Comparison of ENCODE assay signal across 10 mouse cellular contexts in genomic region chr12:9833273-9833672, GRCm38 (mm10).
DNase-seq lines count a peak whose midpoint lies in the region; ATAC-seq and TF ChIP-seq lines count a peak whose summit lies in the region.
"Had no signal": no experiment of that assay in that cellular context is flagged by ENCODE, and none has a peak within 500 bp of the region (broad histone marks: within the 10 kb centered on the region; RNA-seq: fewer than 3 reads in every experiment).

No protein-coding gene starts in this region.

- H3K27ac ChIP-seq in heart, adult 2 months = no peak overlapping the region
- H3K27ac ChIP-seq in lung, embryonic 14.5 days (ENCODE audit: low read depth) = no peak overlapping the region
- H3K27ac ChIP-seq in MEL (ENCODE audit: control insufficient read depth, low read depth, low read length) = no peak overlapping the region
- H3K27ac ChIP-seq in hindbrain, embryonic 11.5 days (ENCODE audit: low read depth, low read length) = no peak overlapping the region
- H3K27ac ChIP-seq: midbrain, embryonic 12.5 days had no signal

- DNase-seq in heart, adult 2 months = no peak
- no peak for DNase-seq in heart, adult 11 months
- no peak for DNase-seq in lung, embryonic 14.5 days
- no peak for DNase-seq in lung, postnatal 36 days
- peak; percentile 20 for DNase-seq in MEL (ENCODE audit: low read depth, low spot score)
- peak; percentile 12 for DNase-seq in embryo, embryonic 11 days
- no peak for DNase-seq in hindbrain, embryonic 11.5 days (ENCODE audit: low spot score)
- DNase-seq: lung, adult 18-20 months had no signal

- H3K9ac ChIP-seq in heart, adult 2 months (ENCODE audit: low read depth, low read length) = no peak overlapping the region
- no peak overlapping the region for H3K9ac ChIP-seq in lung, embryonic 14.5 days
- no peak overlapping the region for H3K9ac ChIP-seq in MEL (ENCODE audit: control insufficient read depth, low read depth, low read length, poor library complexity, severe bottlenecking)
- H3K9ac ChIP-seq in hindbrain, embryonic 11.5 days (ENCODE audit: low read depth, low read length) = no peak overlapping the region
- H3K9ac ChIP-seq: midbrain, embryonic 12.5 days had no signal

- no peaks in the 10 kb centered on the region for H3K79me2 ChIP-seq in heart, adult 2 months (replicated peaks; ENCODE audit: control insufficient read depth, insufficient read depth, low read length)
- no peaks in the 10 kb centered on the region for H3K79me2 ChIP-seq in MEL (ENCODE audit: control insufficient read depth, insufficient read depth, low read length, poor library complexity)

- 0 out of 2 replicates have a peak, but pooled peaks have one; percentile 4 for TF ChIP-seq CTCF in heart, adult 2 months (IDR thresholded peaks at IDR 0.05)
- TF ChIP-seq CTCF in lung, embryonic 14.5 days (IDR thresholded peaks at IDR 0.05; ENCODE audit: low read depth) = peak; percentile 29; the same call in 1 of the 2 replicates
- TF ChIP-seq CTCF in MEL (IDR thresholded peaks at IDR 0.05 in 2 of 3, conservative IDR thresholded peaks at IDR 0.05 in 1 of 3; ENCODE audit: control insufficient read depth in 1 of 3, insufficient read depth in 1 of 3, low read depth in 2 of 3, low read length in 3 of 3, poor library complexity in 1 of 3, severe bottlenecking in 1 of 3) = peak in 1 of 3 experiments; percentile 6; a peak in 1 of 6 replicates

- WGBS in heart, adult 2 months = 58% methylated on average over 3 of the region's 3 CpGs
- WGBS in lung, embryonic 14.5 days = 49% methylated on average over 3 of the region's 3 CpGs
- WGBS in hindbrain, embryonic 11.5 days = 62% methylated on average over 3 of the region's 3 CpGs

- no peak for TF ChIP-seq EP300 in heart, adult 2 months (IDR thresholded peaks at IDR 0.05; ENCODE audit: insufficient read depth, low read depth, low read length)
- TF ChIP-seq EP300 in MEL (IDR thresholded peaks at IDR 0.05; ENCODE audit: low read depth in 1 of 2, low read length in 2 of 2) = no peak

- ATAC-seq in lung, embryonic 14.5 days (ENCODE audit: insufficient read depth) = no peak
- no peak for ATAC-seq in hindbrain, embryonic 11.5 days (ENCODE audit: low FRiP score)
- ATAC-seq: hindbrain, embryonic 16.5 days had no signal

- intact Hi-C loops in heart, adult 2 months (cut with DNase I) = no loop called here

- H3K36me3 ChIP-seq in heart, adult 2 months (ENCODE audit: control insufficient read depth, insufficient read depth, low read length) = no peaks in the 10 kb centered on the region
- H3K36me3 ChIP-seq in lung, embryonic 14.5 days (ENCODE audit: insufficient read depth) = no peaks in the 10 kb centered on the region
- no peaks in the 10 kb centered on the region for H3K36me3 ChIP-seq in MEL (ENCODE audit: control insufficient read depth in 1 of 2, insufficient read depth in 2 of 2, low read length in 2 of 2)
- no peaks in the 10 kb centered on the region for H3K36me3 ChIP-seq in hindbrain, embryonic 11.5 days (ENCODE audit: control insufficient read depth, insufficient read depth, low read length)
- H3K36me3 ChIP-seq: midbrain, embryonic 12.5 days had no signal

- H3K9me3 ChIP-seq in lung, embryonic 14.5 days (ENCODE audit: low read depth, low read length) = no peaks in the 10 kb centered on the region
- no peaks in the 10 kb centered on the region for H3K9me3 ChIP-seq in MEL (replicated peaks; ENCODE audit: insufficient read depth, low read length)
- no peaks in the 10 kb centered on the region for H3K9me3 ChIP-seq in hindbrain, embryonic 11.5 days (ENCODE audit: control insufficient read depth, low read length)
- H3K9me3 ChIP-seq: midbrain, embryonic 12.5 days had no signal

- no peak overlapping the region for H3K4me2 ChIP-seq in lung, embryonic 14.5 days
- H3K4me2 ChIP-seq in hindbrain, embryonic 11.5 days (replicated peaks; ENCODE audit: low read depth, low read length) = no peak overlapping the region
- H3K4me2 ChIP-seq: midbrain, embryonic 12.5 days had no signal

- H3K4me1 ChIP-seq in heart, adult 2 months (ENCODE audit: control insufficient read depth, insufficient read depth, low read length) = no peaks in the 10 kb centered on the region
- H3K4me1 ChIP-seq in lung, embryonic 14.5 days (ENCODE audit: insufficient read depth) = no peaks in the 10 kb centered on the region
- no peaks in the 10 kb centered on the region for H3K4me1 ChIP-seq in MEL (ENCODE audit: control insufficient read depth in 1 of 2, insufficient read depth in 2 of 2, low read length in 2 of 2)
- no peaks in the 10 kb centered on the region for H3K4me1 ChIP-seq in hindbrain, embryonic 11.5 days (replicated peaks; ENCODE audit: control insufficient read depth, insufficient read depth, low read length)
- H3K4me1 ChIP-seq: midbrain, embryonic 12.5 days had no signal

- TF ChIP-seq POLR2A in heart, adult 2 months (IDR thresholded peaks at IDR 0.05; ENCODE audit: insufficient read depth, low read depth, low read length) = no peak
- no peak for TF ChIP-seq POLR2A in MEL (IDR thresholded peaks at IDR 0.05; ENCODE audit: control insufficient read depth in 1 of 2, insufficient read depth in 1 of 2, low read depth in 1 of 2, low read length in 2 of 2, poor library complexity in 1 of 2)

- H3K27me3 ChIP-seq in heart, adult 2 months (ENCODE audit: control insufficient read depth, insufficient read depth, low read length) = no peaks in the 10 kb centered on the region
- no peaks in the 10 kb centered on the region for H3K27me3 ChIP-seq in lung, embryonic 14.5 days (ENCODE audit: insufficient read depth, low read length)
- no peaks in the 10 kb centered on the region for H3K27me3 ChIP-seq in MEL (ENCODE audit: control insufficient read depth in 1 of 2, insufficient read depth in 2 of 2, low read length in 2 of 2)
- no peaks in the 10 kb centered on the region for H3K27me3 ChIP-seq in hindbrain, embryonic 11.5 days (ENCODE audit: control insufficient read depth, insufficient read depth, low read length)
- H3K27me3 ChIP-seq: midbrain, embryonic 12.5 days had no signal

- TF ChIP-seq RAD21 in MEL (IDR thresholded peaks at IDR 0.05; ENCODE audit: low read depth, low read length) = no peak

- no peak overlapping the region for H3K4me3 ChIP-seq in heart, adult 2 months
- H3K4me3 ChIP-seq in lung, embryonic 14.5 days (ENCODE audit: low read depth, low read length) = no peak overlapping the region
- no peak overlapping the region for H3K4me3 ChIP-seq in MEL (ENCODE audit: control insufficient read depth in 1 of 2, insufficient read depth in 1 of 2, low read depth in 2 of 2, low read length in 2 of 2)
- H3K4me3 ChIP-seq in hindbrain, embryonic 11.5 days (ENCODE audit: low read depth, low read length) = no peak overlapping the region
- H3K4me3 ChIP-seq: midbrain, embryonic 12.5 days had no signal

TF ChIP-seq in MEL, 35 proteins besides CTCF, POLR2A, EP300 and RAD21:
- TF ChIP-seq MAX (IDR thresholded peaks at IDR 0.05; ENCODE audit: low read length) (no peak), SMC3 (IDR thresholded peaks at IDR 0.05; ENCODE audit: low read depth, low read length) (0 out of 2 replicates have a peak, but pooled peaks have one; percentile 3)

Comparison
In these comparisons a context has a peak if more than half of its experiments do, and no peak if none do; other contexts are left out.
1. DNase-seq: peak in MEL (single experiment) and embryo, embryonic 11 days (single experiment); none in heart, adult 2 months (0 of 2), heart, adult 11 months (single experiment), lung, embryonic 14.5 days (single experiment), lung, postnatal 36 days (single experiment) and hindbrain, embryonic 11.5 days (single experiment).